Mouse (Mus musculus): Measurements from ENCODE around the gene Ifitm5.

- TF ChIP-seq POLR2A (IDR thresholded peaks at IDR 0.05; ENCODE audit: insufficient read depth, low read depth, low read length) (no peak), CTCF (IDR thresholded peaks at IDR 0.05; ENCODE audit: insufficient read depth, low read depth, low read length) (no peak)
Measured at GRCm38 (mm10) chr7:140951051-140951450, 960 bp upstream of the Ifitm5 start.

Measured in olfactory bulb, adult 2 months (tissue).